Mouse (Mus musculus) kidney, postnatal 0 days (tissue): ENCODE measurements around the gene Asb18. TPM values are rescaled to one million over a fixed set of nuclear protein-coding genes. Genes with fewer than 3 reads are reported as not detected.

Experiments
- ATAC-seq: fragments of 200-750 bp; cut with Nextera tagmentation; replicated peaks from 2 replicates; pipeline ENCODE4 v1.8.0; 2017; ENCODE audit warnings: low read depth, moderate number of reproducible peaks, moderate TSS enrichment, moderate library complexity; ENCODE audit not compliant: low FRiP score
- DNase-seq: peaks from one replicate; pipeline ENCODE4 v3.0.0-alpha.2; 2016; ENCODE audit warnings: low spot score
- H3K27ac ChIP-seq: fragments of 300-500 bp; sonication (generic); 2 replicates; pipeline ENCODE4 v1.5.1; 2014; ENCODE audit warnings: mild to moderate bottlenecking
- H3K27me3 ChIP-seq: fragments of 300-500 bp; sonication (generic); 2 replicates; pipeline ENCODE4 v1.6.1; 2014; ENCODE audit warnings: low read length, mixed read lengths; ENCODE audit not compliant: insufficient read depth
- H3K36me3 ChIP-seq: fragments of 300-500 bp; sonication (generic); 2 replicates; pipeline ENCODE4 v1.6.1; 2014; ENCODE audit warnings: low read length, mixed read lengths; ENCODE audit not compliant: insufficient read depth
- H3K4me1 ChIP-seq: fragments of 300-500 bp; sonication (generic); replicated peaks from 2 replicates; pipeline ENCODE4 v1.6.1; 2014; ENCODE audit warnings: antibody characterized with exemption, low read length, mixed read lengths; ENCODE audit not compliant: insufficient read depth
- H3K4me2 ChIP-seq: fragments of 300-500 bp; sonication (generic); 2 replicates; pipeline ENCODE4 v1.6.1; 2014; ENCODE audit warnings: mild to moderate bottlenecking, low read length, moderate library complexity, mixed read lengths
- H3K4me3 ChIP-seq: fragments of 300-500 bp; sonication (generic); replicated peaks from 2 replicates; pipeline ENCODE4 v1.5.1; 2014; ENCODE audit warnings: low read depth, low read length
- H3K9ac ChIP-seq: fragments of 300-500 bp; sonication (generic); 2 replicates; pipeline ENCODE4 v1.6.1; 2014; ENCODE audit warnings: low read depth, low read length
- H3K9me3 ChIP-seq: fragments of 300-500 bp; sonication (generic); replicated peaks from 2 replicates; pipeline ENCODE4 v1.6.1; 2016; ENCODE audit warnings: low read length, inconsistent platforms, mixed read lengths
- CTCF ChIP-seq: IDR thresholded peaks from 2 replicates; pipeline ENCODE4 v1.5.1; 2016; ENCODE audit warnings: antibody characterized with exemption, low read depth, mild to moderate bottlenecking, moderate library complexity
- WGBS: fragments of 180-500 bp; shearing (Covaris S2); extraction: QIAGEN DNeasy Blood & Tissue Kit; methylation state at CpG from one replicate; pipeline ENCODE4 v1.1.7; 2014; 5-methylcytosine and 5-hydroxymethylcytosine counted together
- polyA plus RNA-seq: library from polyadenylated mRNA; unstranded; fragments of >200 nt; fragmentation: Nextera tagmentation; extraction: Ambion mirVana; gene quantifications from 2 replicates; pipeline ENCODE4 v1.2.1, GENCODE M21; 2015

Asb18 gene
- polyA plus RNA-seq, 1 experiment from 2014 or later, result not detected

GRCm38 (mm10) chr1:89968111-89968851, 46.2 kb downstream of the Asb18 start:
- 0 out of 2 replicates have a peak, but pooled peaks have one; percentile 17 for ATAC-seq
- peak; percentile 14 for DNase-seq
- Histone ChIP-seq H3K4me1 (peaks cover 2% of the 10 kb centered on the region; the same call in 1 of the 2 replicates), H3K4me2 (peak overlapping the region; percentile 95), H3K36me3 (no peaks in the 10 kb centered on the region), H3K27ac (no peak overlapping the region), H3K9me3 (no peaks in the 10 kb centered on the region), H3K27me3 (peaks cover 43% of the 10 kb centered on the region), H3K9ac (peak overlapping the region; percentile 18; the same call in 1 of the 2 replicates), H3K4me3 (peak overlapping the region; percentile 55)
- under 1% methylated on average over 95 of the region's 95 CpGs for WGBS
- no peak for TF ChIP-seq CTCF

GRCm38 (mm10) chr1:89967585-89967984, 46.9 kb downstream of the Asb18 start:
- Histone ChIP-seq H3K27me3 (peaks cover 43% of the 10 kb centered on the region), H3K9ac (peak overlapping the region; percentile 18; the same call in 1 of the 2 replicates), H3K27ac (no peak overlapping the region), H3K4me1 (peaks cover 2% of the 10 kb centered on the region; the same call in 1 of the 2 replicates), H3K9me3 (no peaks in the 10 kb centered on the region), H3K36me3 (no peaks in the 10 kb centered on the region), H3K4me3 (no peak overlapping the region), H3K4me2 (peak overlapping the region; percentile 95)
- DNase-seq, result no peak
- no peak for ATAC-seq
- WGBS, result 21% methylated on average over 9 of the region's 9 CpGs
- TF ChIP-seq CTCF, result no peak

DNA sequence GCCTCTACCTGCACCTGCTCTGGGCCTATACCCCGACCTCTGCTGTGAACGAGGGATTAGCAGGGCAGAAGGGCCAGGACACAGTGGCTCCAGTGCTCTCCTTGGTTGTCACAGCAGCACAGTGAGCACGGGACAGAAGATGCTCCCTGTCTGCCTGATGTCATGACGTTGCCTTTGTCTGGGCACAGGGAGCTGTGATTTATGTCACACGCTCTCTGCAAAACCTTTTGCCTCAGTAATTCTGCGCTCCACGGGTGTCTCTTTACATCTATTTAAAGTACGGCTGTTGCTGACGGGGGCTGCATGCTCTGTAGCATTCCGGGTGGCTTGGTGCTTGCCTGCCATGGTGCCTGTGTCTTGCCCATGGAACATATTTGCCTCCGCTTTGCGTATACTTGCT, 50.0 kb downstream of the Asb18 start:
- no peaks in the 10 kb centered on the region for H3K36me3 ChIP-seq
- peaks cover 28% of the 10 kb centered on the region for H3K27me3 ChIP-seq
- 45% methylated on average over 12 of the region's 12 CpGs for WGBS

DNA sequence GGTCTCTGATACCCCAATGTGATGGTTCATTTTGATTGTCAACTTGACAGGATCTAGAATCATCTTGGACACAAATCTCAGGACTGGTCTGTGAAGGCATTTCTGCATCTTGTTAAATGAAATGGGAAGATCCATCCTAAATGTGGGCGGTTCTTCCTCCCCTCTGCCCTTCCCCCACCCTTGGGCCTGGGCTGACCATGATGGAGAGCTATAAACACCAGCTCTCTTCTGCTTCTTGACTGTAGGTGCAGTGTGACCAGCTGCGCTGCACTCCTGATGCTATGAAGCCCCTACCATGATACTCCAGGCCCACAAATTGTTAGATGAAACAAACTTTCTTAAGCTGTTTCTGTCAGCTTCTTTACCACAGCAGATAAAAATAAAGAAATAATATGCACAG, 51.2 kb downstream of the Asb18 start:
- Histone ChIP-seq H3K36me3 (no peaks in the 10 kb centered on the region), H3K27me3 (peaks cover 17% of the 10 kb centered on the region), H3K4me3 (no peak overlapping the region), H3K9me3 (no peaks in the 10 kb centered on the region), H3K27ac (no peak overlapping the region), H3K9ac (no peak overlapping the region), H3K4me2 (no peak overlapping the region), H3K4me1 (no peaks in the 10 kb centered on the region; the same call in 1 of the 2 replicates)
- TF ChIP-seq CTCF, result no peak
- ATAC-seq (no peak), DNase-seq (no peak)
- 90% methylated on average over 2 of the region's 2 CpGs for WGBS

More for the DNA sequence above, 50.0 kb downstream of the Asb18 start:
- no peak overlapping the region for H3K27ac ChIP-seq
- H3K9me3 ChIP-seq, result no peaks in the 10 kb centered on the region
- ATAC-seq (no peak), DNase-seq (peak; percentile 25)
- no peak overlapping the region for H3K4me3 ChIP-seq
- peaks cover 2% of the 10 kb centered on the region; the same call in 1 of the 2 replicates for H3K4me1 ChIP-seq
- no peak for TF ChIP-seq CTCF
- no peak overlapping the region for H3K4me2 ChIP-seq
- no peak overlapping the region for H3K9ac ChIP-seq

- TF ChIP-seq CTCF, result no peak
- Histone ChIP-seq H3K4me3 (no peak overlapping the region), H3K27me3 (peaks cover 5% of the 10 kb centered on the region; the same call in 1 of the 2 replicates), H3K27ac (no peak overlapping the region), H3K9me3 (no peaks in the 10 kb centered on the region), H3K36me3 (no peaks in the 10 kb centered on the region), H3K9ac (no peak overlapping the region), H3K4me2 (no peak overlapping the region), H3K4me1 (no peaks in the 10 kb centered on the region)
- DNase-seq, result no peak
- ATAC-seq, result no peak
- 13% methylated on average over 13 of the region's 13 CpGs for WGBS
Measured at GRCm38 (mm10) chr1:89962092-89962491, 52.4 kb downstream of the Asb18 start.

DNA sequence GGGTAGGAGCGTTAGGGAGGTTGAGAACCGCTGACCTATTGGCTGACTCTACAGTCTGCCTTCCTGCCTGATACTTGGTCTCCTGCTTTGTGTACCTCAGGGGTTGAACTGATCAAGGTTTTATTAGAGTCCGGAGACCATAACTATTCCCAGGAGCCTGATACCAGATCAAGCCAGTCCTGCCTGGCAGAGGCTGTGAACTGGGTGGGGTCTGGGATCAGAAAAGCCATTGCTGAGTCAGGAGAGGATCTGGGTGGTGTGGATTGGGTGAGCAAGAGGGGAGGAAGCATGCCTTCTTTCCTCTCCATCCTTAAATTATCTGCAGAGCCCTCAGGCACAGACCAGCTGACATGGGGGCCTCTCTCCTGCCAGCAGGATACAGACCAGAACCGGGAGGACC, 55.1 kb downstream of the Asb18 start:
- 69% methylated on average over 4 of the region's 4 CpGs for WGBS
- H3K4me2 ChIP-seq, result no peak overlapping the region
- no peak overlapping the region for H3K9ac ChIP-seq

More for the DNA sequence above, 55.1 kb downstream of the Asb18 start:
- Histone ChIP-seq H3K9me3 (no peaks in the 10 kb centered on the region), H3K4me3 (no peak overlapping the region), H3K36me3 (no peaks in the 10 kb centered on the region), H3K27me3 (peaks cover 5% of the 10 kb centered on the region; the same call in 1 of the 2 replicates), H3K27ac (no peak overlapping the region), H3K4me1 (no peaks in the 10 kb centered on the region)
- TF ChIP-seq CTCF, result no peak
- no peak for ATAC-seq
- DNase-seq, result no peak
